Mouse (Mus musculus) left cerebral cortex, postnatal 4 days (tissue): ENCODE measurements around the gene Zfp566. TPM values are rescaled to one million over a fixed set of nuclear protein-coding genes. Genes with fewer than 3 reads are reported as not detected.

Experiments
- DNase-seq: peaks from one replicate; pipeline ENCODE4 v3.0.0-alpha.2; 2022
- intact Hi-C: fragments of 180-260 bp; cut with DNase I; formaldehyde crosslinking; loops from one replicate; pipeline ENCODE4 v1.15.1; 2025
- microRNA-seq: library from miRNA; unstranded; fragments of <30 nt; microRNA quantifications from one replicate; pipeline ENCODE4 v1.2.0, GENCODE M21; 2022
- total RNA-seq, 2 experiments: library from RNA; stranded (reverse); gene quantifications; 2 replicates each; pipeline ENCODE4 v1.2.3; 2021

The Zfp566 gene
- total RNA-seq, 2 experiments from 2014 or later, result 12.9 to 17.3 TPM

- intact Hi-C loops, result loop anchor here (10.0 kb wide), 1 partner anchor 48 kb away; no protein-coding TSS in a partner anchor
Observed at GRCm38 (mm10) chr7:30062478-30062877, 27.8 kb downstream of the Zfp566 start.

DNA sequence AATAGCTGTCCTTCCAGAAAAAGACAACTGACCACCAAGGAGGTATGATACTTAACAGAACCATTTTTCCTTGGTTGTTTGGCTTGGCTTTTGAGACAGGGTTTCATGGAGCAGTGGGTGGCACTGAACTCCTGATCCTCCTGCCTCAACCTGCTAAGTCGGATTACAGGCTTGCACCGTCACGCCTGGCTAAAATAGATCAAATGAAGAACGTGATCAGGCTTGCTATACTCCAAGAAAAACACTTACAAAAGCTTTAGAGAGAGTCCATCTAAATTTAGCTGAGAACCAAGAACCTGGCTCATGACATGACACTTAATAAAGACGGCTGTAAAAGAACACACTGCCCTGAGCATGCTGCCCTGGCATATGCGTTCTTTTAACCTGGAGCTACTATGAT, 30.0 kb downstream of the Zfp566 start:
- DNase-seq, result no peak
- intact Hi-C loops, result loop anchor here (10.0 kb wide), 1 partner anchor 46 kb away; no protein-coding TSS in a partner anchor

More at GRCm38 (mm10) chr7:30062478-30062877, 27.8 kb downstream of the Zfp566 start:
- DNase-seq, result peak; percentile 21

GRCm38 (mm10) chr7:30053591-30053990, 36.7 kb downstream of the Zfp566 start:
- intact Hi-C loops, result no loop called here
- no peak for DNase-seq

- peak; percentile 92 for DNase-seq
- intact Hi-C loops, result no loop called here
Observed at GRCm38 (mm10) chr7:30050882-30051548, 39.3 kb downstream of the Zfp566 start, which contains the start of gene Zfp14. Gene Zfp14, minus strand, starts transcription at chr7:30051380.

DNA sequence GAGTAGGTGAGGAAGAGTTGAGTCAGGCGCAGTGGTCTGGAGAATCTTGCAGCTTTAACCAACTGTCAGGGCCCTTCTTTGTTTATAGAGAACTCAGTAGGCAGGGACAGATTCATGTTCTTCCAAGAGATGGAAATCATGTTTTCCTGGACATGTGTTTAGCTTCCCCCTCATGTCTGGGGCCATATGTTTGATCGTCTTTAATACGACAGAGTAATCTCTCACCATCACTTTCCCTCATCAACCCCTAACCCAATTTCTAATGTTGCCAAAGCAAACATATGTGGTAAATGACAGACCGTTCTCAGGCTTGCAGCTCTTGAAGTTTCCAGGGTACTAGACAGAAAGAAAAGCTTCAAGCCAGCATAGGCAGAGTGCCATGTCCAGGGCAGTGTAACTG, 42.2 kb downstream of the Zfp566 start:
- no peak for DNase-seq
- intact Hi-C loops, result no loop called here

- DNase-seq, result no peak
- intact Hi-C loops, result no loop called here
Observed at GRCm38 (mm10) chr7:30044354-30044753, 46.0 kb downstream of the Zfp566 start.

DNA sequence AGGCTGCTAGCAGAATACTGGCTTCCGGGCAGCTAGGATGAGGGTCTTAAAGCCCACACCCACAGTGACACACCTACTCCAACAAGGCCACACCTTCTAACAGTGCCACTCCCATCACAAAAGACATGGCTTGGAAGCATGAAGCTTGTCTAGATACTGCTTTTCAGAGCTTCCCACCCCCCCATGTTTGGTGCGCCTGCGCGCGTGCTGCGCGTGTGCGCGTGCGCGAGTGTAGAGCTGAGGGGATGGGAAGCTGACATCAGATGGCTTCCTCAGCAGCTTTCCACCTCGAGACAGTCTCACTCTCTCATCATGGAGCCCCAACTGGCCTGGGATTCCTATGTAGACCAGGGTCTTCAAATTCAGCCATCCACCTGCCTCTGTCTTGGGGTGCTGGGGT, 56.0 kb downstream of the Zfp566 start:
- intact Hi-C loops, result no loop called here
- no peak for DNase-seq

GRCm38 (mm10) chr7:30031379-30031778, 58.9 kb downstream of the Zfp566 start:
- intact Hi-C loops, result no loop called here

DNA sequence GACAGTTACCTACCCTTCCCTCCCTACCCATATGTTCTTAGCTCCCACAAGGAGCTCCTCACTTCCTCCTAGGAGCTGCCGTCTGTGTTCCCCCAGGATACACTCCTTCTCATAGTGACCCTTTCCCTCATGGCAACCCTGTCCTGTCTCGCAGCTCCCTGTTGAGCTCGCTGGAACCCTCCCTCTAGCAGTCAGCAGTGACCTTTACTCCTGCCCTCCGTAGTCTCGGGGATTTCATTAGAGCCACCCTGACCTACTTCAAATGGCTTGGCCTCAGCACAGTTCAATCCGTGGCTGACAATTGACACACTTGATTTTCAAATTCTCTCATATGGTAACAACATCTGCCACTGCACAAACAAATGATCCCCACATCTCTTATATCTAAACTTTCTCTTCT, 59.6 kb downstream of the Zfp566 start:
- DNase-seq, result no peak
- intact Hi-C loops, result no loop called here

More at GRCm38 (mm10) chr7:30031379-30031778, 58.9 kb downstream of the Zfp566 start:
- DNase-seq, result no peak

DNA sequence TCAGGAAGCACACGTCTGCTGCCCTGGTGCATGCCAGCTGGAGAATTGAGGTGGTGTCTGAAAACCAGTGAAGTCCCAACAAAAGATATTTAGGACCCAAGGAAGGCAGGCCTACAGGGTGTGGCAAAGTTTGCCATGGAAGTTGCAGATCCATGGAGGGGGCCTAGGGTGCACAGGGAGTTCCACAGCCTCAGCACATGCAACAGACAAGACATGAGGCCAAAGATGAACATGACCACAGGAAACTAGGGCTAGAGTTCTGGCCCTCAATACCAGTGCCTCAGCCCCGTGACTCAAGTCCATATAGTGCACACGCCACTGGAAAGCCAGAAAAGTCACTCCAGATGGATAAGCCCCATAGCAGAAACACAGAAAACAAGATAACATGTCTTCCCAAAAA, 61.8 kb downstream of the Zfp566 start:
- intact Hi-C loops, result no loop called here
- DNase-seq, result no peak

Small RNAs within 50 kb of the gene (microRNA-seq; reads per million reads assigned to microRNA genes)
- gene Gm23368, result not detected

Other genes with a start within 250 kb of the Zfp566 start
- gene Zfp940, start 236.9 kb downstream of the Zfp566 start, total RNA-seq, result 10 to 100 TPM; 17.7 to 19.5 TPM
- 10 to 100 TPM; 16.2 to 18.6 TPM for gene Zfp420, start 230.5 kb downstream of the Zfp566 start, total RNA-seq
- 10 to 100 TPM; 19.5 to 22.5 TPM for gene Zfp27, start 184.0 kb downstream of the Zfp566 start, total RNA-seq
- 10 to 100 TPM in 1 of 2 experiments, 1 to 10 TPM in 1; 9.9 to 10.7 TPM for gene Zfp383, start 182.3 kb downstream of the Zfp566 start, total RNA-seq
- 10 to 100 TPM; 25.4 to 28.2 TPM for gene Zfp74, start 136.4 kb downstream of the Zfp566 start, total RNA-seq
- gene Zfp568, start 106.6 kb downstream of the Zfp566 start, total RNA-seq, result 1 to 10 TPM; 5.1 to 5.4 TPM
- 10 to 100 TPM; 10.9 to 11.5 TPM for gene Zfp14, start 39.1 kb downstream of the Zfp566 start, total RNA-seq
- gene Zfp82, start 17.6 kb downstream of the Zfp566 start, total RNA-seq, result 1 to 10 TPM; 4.6 to 8.5 TPM
- gene Gm26920, start 117 bp downstream of the Zfp566 start, total RNA-seq, result 1 to 10 TPM in 1 of 2 experiments, not detected in 1; 1.9 TPM
- gene Zfp260, start 4.2 kb upstream of the Zfp566 start, total RNA-seq, result 10 to 100 TPM; 64.8 to 65.3 TPM
- gene Zfp382, start 31.4 kb upstream of the Zfp566 start, total RNA-seq, result 10 to 100 TPM; 33.0 to 33.9 TPM
- gene Zfp146, start 79.2 kb upstream of the Zfp566 start, total RNA-seq, result 10 to 100 TPM; 66.8 to 68.1 TPM
- 1 to 10 TPM; 1.5 to 2.0 TPM for gene Cox7a1, start 93.6 kb upstream of the Zfp566 start, total RNA-seq
- gene Capns1, start 108.3 kb upstream of the Zfp566 start, total RNA-seq, result 100 to 1,000 TPM; 193 to 198 TPM
- 10 to 100 TPM; 94.9 to 96.9 TPM for gene Polr2i, start 141.4 kb upstream of the Zfp566 start, total RNA-seq
- gene Tbcb, start 141.7 kb upstream of the Zfp566 start, total RNA-seq, result 100 to 1,000 TPM; 229 to 238 TPM
- not detected for gene Ovol3, start 145.2 kb upstream of the Zfp566 start, total RNA-seq
- under 1 TPM; 0.40 to 0.54 TPM for gene Thap8, start 189.6 kb upstream of the Zfp566 start, total RNA-seq
- 1 to 10 TPM; 5.0 to 5.5 TPM for gene Wdr62, start 189.9 kb upstream of the Zfp566 start, total RNA-seq
- 100 to 1,000 TPM; 403 to 414 TPM for gene Clip3, start 201.2 kb upstream of the Zfp566 start, total RNA-seq
- gene Alkbh6, start 218.2 kb upstream of the Zfp566 start, total RNA-seq, result 10 to 100 TPM; 42.0 to 44.2 TPM
- gene Syne4, start 224.3 kb upstream of the Zfp566 start, total RNA-seq, result 1 to 10 TPM; 6.9 to 8.3 TPM
- gene E130208F15Rik, start 231.2 kb upstream of the Zfp566 start, total RNA-seq, result under 1 TPM; 0.58 to 0.66 TPM
- gene Sdhaf1, start 233.4 kb upstream of the Zfp566 start, total RNA-seq, result 1 to 10 TPM; 7.1 to 7.4 TPM